Mouse (Mus musculus): ENCODE measurements around the gene 4930579G24Rik. TPM values are rescaled to one million over a fixed set of nuclear protein-coding genes. Genes with fewer than 3 reads are reported as not detected.

4930579G24Rik gene
- 21.5 and 25.3 TPM in 2 replicates for polyA plus RNA-seq (2014; fragmentation: Nextera tagmentation; extraction: Ambion mirVana)

- WGBS, result under 1% methylated on average over 60 of the region's 60 CpGs
- Histone ChIP-seq H3K4me1 (ENCODE audit: control insufficient read depth, insufficient read depth, low read length) (no peaks in the 10 kb centered on the region), H3K9me3 (ENCODE audit: control insufficient read depth, low read length) (no peaks in the 10 kb centered on the region), H3K27ac (ENCODE audit: low read depth, low read length) (peak within 1 kb of the TSS; percentile 54; the same call in 1 of the 2 replicates), H3K4me2 (ENCODE audit: low read depth) (peak within 1 kb of the TSS; percentile 58), H3K9ac (ENCODE audit: low read length) (peak within 1 kb of the TSS; percentile 70), H3K36me3 (ENCODE audit: control insufficient read depth, insufficient read depth, low read length) (peaks cover 10% of the 10 kb centered on the region), H3K4me3 (ENCODE audit: low read depth, low read length) (peak within 1 kb of the TSS; percentile 63), H3K27me3 (ENCODE audit: control insufficient read depth, insufficient read depth, low read length) (no peaks in the 10 kb centered on the region)
- DNase-seq (ENCODE audit: low spot score), result peak; percentile 94
- peak; percentile 99 for ATAC-seq (ENCODE audit: insufficient read depth, low FRiP score, low TSS enrichment)
These were observed at the start of gene 4930579G24Rik for GRCm38 (mm10) chr3:79628561-79629415. Gene 4930579G24Rik, plus strand, starts transcription at chr3:79629079.

GRCm38 (mm10) chr3:79579891-79580575 lies 48.8 kb upstream of the 4930579G24Rik start:
- no peak for ATAC-seq (ENCODE audit: insufficient read depth, low FRiP score, low TSS enrichment)
- H3K27me3 ChIP-seq (ENCODE audit: control insufficient read depth, insufficient read depth, low read length), result no peaks in the 10 kb centered on the region
- WGBS, result 81% methylated on average over 5 of the region's 5 CpGs
- H3K9ac ChIP-seq (ENCODE audit: low read length), result no peak overlapping the region
- H3K4me2 ChIP-seq (ENCODE audit: low read depth), result no peak overlapping the region
- no peaks in the 10 kb centered on the region for H3K36me3 ChIP-seq (ENCODE audit: control insufficient read depth, insufficient read depth, low read length)
- no peak overlapping the region for H3K27ac ChIP-seq (ENCODE audit: low read depth, low read length)
- H3K4me3 ChIP-seq (ENCODE audit: low read depth, low read length), result no peak overlapping the region
- H3K9me3 ChIP-seq (ENCODE audit: control insufficient read depth, low read length), result no peaks in the 10 kb centered on the region
- DNase-seq (ENCODE audit: low spot score), result no peak
- H3K4me1 ChIP-seq (ENCODE audit: control insufficient read depth, insufficient read depth, low read length), result no peaks in the 10 kb centered on the region

- Histone ChIP-seq H3K27ac (ENCODE audit: low read depth, low read length) (no peak overlapping the region), H3K9me3 (ENCODE audit: control insufficient read depth, low read length) (no peaks in the 10 kb centered on the region), H3K27me3 (ENCODE audit: control insufficient read depth, insufficient read depth, low read length) (no peaks in the 10 kb centered on the region), H3K36me3 (ENCODE audit: control insufficient read depth, insufficient read depth, low read length) (no peaks in the 10 kb centered on the region), H3K4me1 (ENCODE audit: control insufficient read depth, insufficient read depth, low read length) (no peaks in the 10 kb centered on the region; the same call in 1 of the 2 replicates), H3K9ac (ENCODE audit: low read length) (no peak overlapping the region), H3K4me2 (ENCODE audit: low read depth) (no peak overlapping the region), H3K4me3 (ENCODE audit: low read depth, low read length) (no peak overlapping the region)
- DNase-seq (ENCODE audit: low spot score) (peak; percentile 94), ATAC-seq (ENCODE audit: insufficient read depth, low FRiP score, low TSS enrichment) (peak; percentile 78)
- WGBS, result 5% methylated on average over 6 of the region's 6 CpGs
These were observed 42.1 kb upstream of the 4930579G24Rik start for GRCm38 (mm10) chr3:79586804-79587203.

- no peaks in the 10 kb centered on the region for H3K27me3 ChIP-seq (ENCODE audit: control insufficient read depth, insufficient read depth, low read length)
- 78% methylated on average over 2 of the region's 2 CpGs for WGBS
- H3K4me1 ChIP-seq (ENCODE audit: control insufficient read depth, insufficient read depth, low read length), result peaks cover 6% of the 10 kb centered on the region; the same call in 1 of the 2 replicates
- ATAC-seq (ENCODE audit: insufficient read depth, low FRiP score, low TSS enrichment), result no peak
- no peak for DNase-seq (ENCODE audit: low spot score)
- no peaks in the 10 kb centered on the region for H3K9me3 ChIP-seq (ENCODE audit: control insufficient read depth, low read length)
- no peaks in the 10 kb centered on the region; the same call in none of the 2 replicates for H3K36me3 ChIP-seq (ENCODE audit: control insufficient read depth, insufficient read depth, low read length)
- no peak overlapping the region for H3K4me2 ChIP-seq (ENCODE audit: low read depth)
- H3K4me3 ChIP-seq (ENCODE audit: low read depth, low read length), result no peak overlapping the region
- H3K9ac ChIP-seq (ENCODE audit: low read length), result no peak overlapping the region
- no peak overlapping the region for H3K27ac ChIP-seq (ENCODE audit: low read depth, low read length)
These were observed 39.2 kb upstream of the 4930579G24Rik start for GRCm38 (mm10) chr3:79589671-79590070.

GRCm38 (mm10) chr3:79590863-79591792 lies 37.8 kb upstream of the 4930579G24Rik start, which contains the start of gene Ppid:
Gene Ppid, plus strand, starts transcription at chr3:79591342.
- no peaks in the 10 kb centered on the region for H3K9me3 ChIP-seq (ENCODE audit: control insufficient read depth, low read length)
- H3K4me2 ChIP-seq (ENCODE audit: low read depth), result peak within 1 kb of the TSS; percentile 81

GRCm38 (mm10) chr3:79591793-79592471 lies 36.9 kb upstream of the 4930579G24Rik start:
- 6% methylated on average over 15 of the region's 15 CpGs for WGBS
- H3K27ac ChIP-seq (ENCODE audit: low read depth, low read length), result no peak overlapping the region
- ATAC-seq (ENCODE audit: insufficient read depth, low FRiP score, low TSS enrichment), result no peak; the same call in 1 of the 2 replicates

More at GRCm38 (mm10) chr3:79590863-79591792, 37.8 kb upstream of the 4930579G24Rik start, which contains the start of gene Ppid:
- DNase-seq (ENCODE audit: low spot score) (peak; percentile 88), ATAC-seq (ENCODE audit: insufficient read depth, low FRiP score, low TSS enrichment) (peak; percentile 79)
- H3K36me3 ChIP-seq (ENCODE audit: control insufficient read depth, insufficient read depth, low read length), result no peaks in the 10 kb centered on the region; the same call in none of the 2 replicates
- H3K27me3 ChIP-seq (ENCODE audit: control insufficient read depth, insufficient read depth, low read length), result no peaks in the 10 kb centered on the region
- peak within 1 kb of the TSS; percentile 70 for H3K27ac ChIP-seq (ENCODE audit: low read depth, low read length)
- 3% methylated on average over 63 of the region's 63 CpGs for WGBS
- H3K4me3 ChIP-seq (ENCODE audit: low read depth, low read length), result peak within 1 kb of the TSS; percentile 82
- H3K4me1 ChIP-seq (ENCODE audit: control insufficient read depth, insufficient read depth, low read length), result peaks cover 6% of the 10 kb centered on the region; the same call in 1 of the 2 replicates
- H3K9ac ChIP-seq (ENCODE audit: low read length), result peak within 1 kb of the TSS; percentile 89

GRCm38 (mm10) chr3:79595468-79595867 lies 33.4 kb upstream of the 4930579G24Rik start:
- Histone ChIP-seq H3K36me3 (ENCODE audit: control insufficient read depth, insufficient read depth, low read length) (peaks cover 9% of the 10 kb centered on the region), H3K27ac (ENCODE audit: low read depth, low read length) (no peak overlapping the region), H3K9ac (ENCODE audit: low read length) (no peak overlapping the region), H3K27me3 (ENCODE audit: control insufficient read depth, insufficient read depth, low read length) (no peaks in the 10 kb centered on the region), H3K4me1 (ENCODE audit: control insufficient read depth, insufficient read depth, low read length) (peaks cover 6% of the 10 kb centered on the region; the same call in 1 of the 2 replicates), H3K4me3 (ENCODE audit: low read depth, low read length) (no peak overlapping the region), H3K4me2 (ENCODE audit: low read depth) (no peak overlapping the region), H3K9me3 (ENCODE audit: control insufficient read depth, low read length) (no peaks in the 10 kb centered on the region)
- ATAC-seq (ENCODE audit: insufficient read depth, low FRiP score, low TSS enrichment) (no peak), DNase-seq (ENCODE audit: low spot score) (no peak)
- WGBS, result 94% methylated on average over 7 of the region's 7 CpGs

More at GRCm38 (mm10) chr3:79591793-79592471, 36.9 kb upstream of the 4930579G24Rik start:
- Histone ChIP-seq H3K36me3 (ENCODE audit: control insufficient read depth, insufficient read depth, low read length) (no peaks in the 10 kb centered on the region; the same call in none of the 2 replicates), H3K4me1 (ENCODE audit: control insufficient read depth, insufficient read depth, low read length) (peaks cover 6% of the 10 kb centered on the region; the same call in 1 of the 2 replicates), H3K4me2 (ENCODE audit: low read depth) (peak overlapping the region; percentile 81), H3K27me3 (ENCODE audit: control insufficient read depth, insufficient read depth, low read length) (no peaks in the 10 kb centered on the region), H3K9me3 (ENCODE audit: control insufficient read depth, low read length) (no peaks in the 10 kb centered on the region), H3K4me3 (ENCODE audit: low read depth, low read length) (peak overlapping the region; percentile 82), H3K9ac (ENCODE audit: low read length) (peak overlapping the region; percentile 89)
- no peak for DNase-seq (ENCODE audit: low spot score)
